Mouse (Mus musculus) spleen, postnatal 4 days (tissue): ENCODE results near the gene Mcl1.

Source experiments
- DNase-seq, 2 experiments: peaks; one replicate each; pipeline ENCODE4 v3.0.0; 2022; ENCODE audit warnings: low spot score in 2 of 2

Mcl1 gene

DNA sequence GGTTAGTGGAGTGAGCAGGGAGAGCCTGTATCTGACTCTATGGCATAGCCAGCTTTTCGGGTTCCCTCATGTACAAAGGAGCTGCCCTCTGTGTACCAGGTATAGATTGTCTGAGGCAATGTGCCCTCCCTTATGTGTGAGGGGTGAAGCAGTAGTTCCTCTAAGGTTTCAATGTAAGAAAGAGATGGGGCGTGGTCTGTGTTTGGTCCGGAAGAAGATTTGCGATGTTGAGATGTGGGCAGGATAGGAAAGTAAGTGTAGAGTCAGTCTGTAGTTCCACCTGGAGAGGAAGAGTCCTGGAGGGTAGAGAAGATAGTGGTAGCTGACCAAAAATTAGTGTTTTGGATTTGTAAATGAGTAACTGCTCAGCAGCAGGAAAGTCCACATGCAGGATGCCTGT is 50.5 kb downstream of the Mcl1 start:
- no peak for DNase-seq

DNA sequence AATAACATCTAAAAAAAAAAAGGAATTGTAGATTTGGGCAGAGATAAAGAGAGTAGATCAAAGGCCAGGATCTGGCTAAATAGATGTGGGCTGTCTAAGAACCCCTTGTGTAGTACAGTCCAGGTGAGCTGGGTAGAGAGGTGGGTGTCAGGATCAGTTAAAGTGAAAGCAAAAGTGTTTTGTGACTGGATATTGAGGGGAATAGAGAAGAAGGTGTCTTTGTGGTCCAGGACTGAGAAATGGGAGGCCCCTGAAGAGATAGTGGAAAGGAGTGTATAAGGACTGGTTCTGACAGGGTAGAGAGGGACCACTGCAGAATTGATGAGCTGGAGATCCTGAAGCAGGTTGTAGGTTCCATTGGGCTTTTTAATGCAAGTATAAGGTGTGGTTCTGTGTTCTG is 51.4 kb downstream of the Mcl1 start:
- DNase-seq = no peak
